Mouse (Mus musculus) thymus, adult 2 months (tissue): ENCODE measurements at regions not wholly inside any gene's neighbourhood (a gene's known extent, or its start where the extent isn't known, plus 50 kb on each side); places are given as distances from the start of the nearest gene placed in this dataset.

Experiments
- DNase-seq: peaks from one replicate; pipeline ENCODE4 v3.0.0; 2021
- H3K27ac ChIP-seq: fragments of 200-500 bp; 2 replicates; pipeline ENCODE4 v1.5.1; 2012; ENCODE audit warnings: low read length, control low read depth; ENCODE audit not compliant: control insufficient read depth, insufficient read depth
- H3K27me3 ChIP-seq: fragments of 200-500 bp; 2 replicates; pipeline ENCODE4 v1.6.1; 2012; ENCODE audit warnings: mild to moderate bottlenecking, low read length, moderate library complexity, mixed read lengths; ENCODE audit not compliant: control insufficient read depth, insufficient read depth
- H3K36me3 ChIP-seq: fragments of 200-500 bp; 2 replicates; pipeline ENCODE4 v1.6.1; 2012; ENCODE audit warnings: mild to moderate bottlenecking, low read length, moderate library complexity; ENCODE audit not compliant: control insufficient read depth, insufficient read depth
- H3K4me1 ChIP-seq: fragments of 200-500 bp; replicated peaks from 2 replicates; pipeline ENCODE4 v1.6.1; 2012; ENCODE audit warnings: low read length; ENCODE audit not compliant: control insufficient read depth, insufficient read depth
- H3K4me3 ChIP-seq: fragments of 200-500 bp; 2 replicates; pipeline ENCODE4 v1.5.1; 2012; ENCODE audit warnings: mild to moderate bottlenecking, low read length, control low read depth, moderate library complexity; ENCODE audit not compliant: control insufficient read depth, insufficient read depth
- CTCF ChIP-seq: fragments of 200-500 bp; IDR thresholded peaks from 2 replicates; pipeline ENCODE4 v1.5.1; 2012; ENCODE audit warnings: mild to moderate bottlenecking, control low read depth, low read length, moderate library complexity, borderline replicate concordance; ENCODE audit not compliant: control insufficient read depth, poor library complexity, insufficient read depth; ENCODE audit errors: extremely low read depth
- POLR2A ChIP-seq: fragments of 200-500 bp; IDR thresholded peaks from 2 replicates; pipeline ENCODE4 v1.6.1; 2012; ENCODE audit warnings: mild to moderate bottlenecking, low read length, control low read depth, moderate library complexity; ENCODE audit not compliant: control insufficient read depth, poor library complexity, insufficient read depth; ENCODE audit errors: extremely low read depth
- WGBS: fragments of 180-500 bp; shearing (Covaris S2); methylation state at CpG from one replicate; pipeline ENCODE4 v1.1.7; 2018; 5-methylcytosine and 5-hydroxymethylcytosine counted together

GRCm38 (mm10) chr9:122687170-122687569 lies 60.0 kb upstream of the Topaz1 start:
- no peaks in the 10 kb centered on the region for H3K36me3 ChIP-seq
- peak; percentile 1 for DNase-seq
- H3K4me1 ChIP-seq = no peaks in the 10 kb centered on the region
- TF ChIP-seq CTCF (no peak), POLR2A (no peak)
- H3K27me3 ChIP-seq = no peaks in the 10 kb centered on the region
- no peak overlapping the region for H3K4me3 ChIP-seq
- H3K27ac ChIP-seq = no peak overlapping the region
- WGBS = 28% methylated on average over 4 of the region's 4 CpGs

- Histone ChIP-seq H3K27me3 (no peaks in the 10 kb centered on the region), H3K27ac (no peak overlapping the region)
Measured at GRCm38 (mm10) chr9:122691879-122692278, 55.3 kb upstream of the Topaz1 start.

GRCm38 (mm10) chr9:122695724-122696123 lies 51.4 kb upstream of the Topaz1 start:
- Histone ChIP-seq H3K36me3 (no peaks in the 10 kb centered on the region), H3K27me3 (no peaks in the 10 kb centered on the region), H3K4me3 (no peak overlapping the region), H3K4me1 (no peaks in the 10 kb centered on the region), H3K27ac (no peak overlapping the region)
- 53% methylated on average over 1 of the region's 1 CpGs for WGBS
- no peak for DNase-seq
- no peak for TF ChIP-seq POLR2A
- TF ChIP-seq CTCF = no peak

More at GRCm38 (mm10) chr9:122691879-122692278, 55.3 kb upstream of the Topaz1 start:
- Histone ChIP-seq H3K4me3 (no peak overlapping the region), H3K4me1 (no peaks in the 10 kb centered on the region), H3K36me3 (no peaks in the 10 kb centered on the region)
- 72% methylated on average over 6 of the region's 6 CpGs for WGBS
- DNase-seq = no peak
- TF ChIP-seq POLR2A (no peak), CTCF (no peak)
